Mouse (Mus musculus) gastrocnemius, postnatal 10 days (tissue): Measurements from ENCODE around the gene Nfic. TPM values are rescaled to one million over a fixed set of nuclear protein-coding genes. Genes with fewer than 3 reads are reported as not detected.

Experiments
- DNase-seq: peaks from one replicate; pipeline ENCODE4 v3.0.0; 2021; ENCODE audit warnings: mixed read lengths
- long read RNA-seq, 2 experiments: library from polyadenylated mRNA; stranded (forward); transcript quantifications; one replicate each; pipeline ENCODE4 v2.0.0; 2021
- total RNA-seq, 2 experiments: library from RNA; stranded (reverse); gene quantifications; 2 replicates each; pipeline ENCODE4 v1.2.3; 2021

Nfic gene
- total RNA-seq, result 100 to 1,000 TPM; 329 to 332 TPM
- long read RNA-seq, experiment 1, full-length matches to known transcripts, result 99 of 175 reads
- long read RNA-seq, experiment 1, partial matches to known transcripts, result 13 of 175 reads
- long read RNA-seq, experiment 1, other reads (novel, unspliced or antisense), result 63 of 175 reads
- long read RNA-seq, experiment 2, full-length matches to known transcripts, result 78 of 164 reads
- long read RNA-seq, experiment 2, partial matches to known transcripts, result 10 of 164 reads
- long read RNA-seq, experiment 2, other reads (novel, unspliced or antisense), result 76 of 164 reads

- DNase-seq, result peak; percentile 9
Observed at GRCm38 (mm10) chr10:81455181-81455895, at the start of gene Nfic. TSS of gene Nfic (minus strand) at chr10:81455635.

- peak; percentile 95 for DNase-seq
Observed at GRCm38 (mm10) chr10:81502658-81503057, 47.2 kb upstream of the Nfic start.

GRCm38 (mm10) chr10:81501863-81502262 is 46.4 kb upstream of the Nfic start:
- DNase-seq, result no peak

GRCm38 (mm10) chr10:81500032-81500431 is 44.6 kb upstream of the Nfic start, which contains the start of gene S1pr4:
TSS of gene S1pr4 (minus strand) at chr10:81500132.
- no peak for DNase-seq

GRCm38 (mm10) chr10:81499250-81499901 is 43.9 kb upstream of the Nfic start:
- DNase-seq, result no peak

- DNase-seq, result no peak
Observed at GRCm38 (mm10) chr10:81498316-81499249, 43.1 kb upstream of the Nfic start.

- no peak for DNase-seq
Observed at GRCm38 (mm10) chr10:81497401-81498270, 42.2 kb upstream of the Nfic start.

- no peak for DNase-seq
Observed at GRCm38 (mm10) chr10:81496969-81497368, 41.5 kb upstream of the Nfic start.

GRCm38 (mm10) chr10:81496264-81496901 is 40.9 kb upstream of the Nfic start, which contains the start of gene Ncln:
TSS of gene Ncln (minus strand) at chr10:81496392.
- peak; percentile 95 for DNase-seq

GRCm38 (mm10) chr10:81495616-81496263 is 40.3 kb upstream of the Nfic start:
- DNase-seq, result no peak

GRCm38 (mm10) chr10:81495151-81495550 is 39.7 kb upstream of the Nfic start:
- no peak for DNase-seq

- DNase-seq, result no peak
Observed at GRCm38 (mm10) chr10:81494260-81495041, 39.0 kb upstream of the Nfic start.

- no peak for DNase-seq
Observed at GRCm38 (mm10) chr10:81493601-81494220, 38.3 kb upstream of the Nfic start.

- no peak for DNase-seq
Observed at GRCm38 (mm10) chr10:81492606-81493240, 37.3 kb upstream of the Nfic start.

GRCm38 (mm10) chr10:81491018-81491417 is 35.6 kb upstream of the Nfic start:
- DNase-seq, result no peak

- DNase-seq, result no peak
Observed at GRCm38 (mm10) chr10:81489941-81490340, 34.5 kb upstream of the Nfic start.

- no peak for DNase-seq
Observed at GRCm38 (mm10) chr10:81488081-81488480, 32.6 kb upstream of the Nfic start.

GRCm38 (mm10) chr10:81486496-81486895 is 31.1 kb upstream of the Nfic start:
- no peak for DNase-seq
